23 mouse cellular contexts compared by ENCODE assay signal in genomic region chr9:71068866-71069390, GRCm38 (mm10).
A peak's percentile ranks its signal among the peaks of the same experiment; 100 is the strongest.
DNase-seq lines count a peak whose midpoint lies in the region; ATAC-seq and TF ChIP-seq lines count a peak whose summit lies in the region.
"Had no signal": no experiment of that assay in that cellular context is flagged by ENCODE, and none has a peak within 500 bp of the region (broad histone marks: within the 10 kb centered on the region; RNA-seq: fewer than 3 reads in every experiment).

No protein-coding gene starts in this region.

- TF ChIP-seq POLR2A in cortical plate, adult 2 months (IDR thresholded peaks at IDR 0.05; ENCODE audit: extremely low read depth, insufficient read depth, low read length): 0 out of 2 replicates have a peak, but pooled peaks have one; percentile 29
- no peak for TF ChIP-seq POLR2A in olfactory bulb, adult 2 months (IDR thresholded peaks at IDR 0.05; ENCODE audit: insufficient read depth, low read depth, low read length)

- ATAC-seq in megakaryocyte, adult 5-6 weeks (ENCODE audit: poor library complexity, severe bottlenecking): no peak
- ATAC-seq: forebrain, embryonic 15.5 days; midbrain, embryonic 13.5 days; Patski had no signal

- no peak for TF ChIP-seq CTCF in cortical plate, adult 2 months (IDR thresholded peaks at IDR 0.05; ENCODE audit: extremely low read depth, insufficient read depth, low read length)
- no peak for TF ChIP-seq CTCF in olfactory bulb, adult 2 months (IDR thresholded peaks at IDR 0.05; ENCODE audit: insufficient read depth, low read depth, low read length)

- H3K27ac ChIP-seq in heart, embryonic 10.5 days: no peak overlapping the region
- H3K27ac ChIP-seq in cortical plate, adult 2 months (ENCODE audit: insufficient read depth, low read length): no peak overlapping the region
- peak overlapping the region; percentile 74 for H3K27ac ChIP-seq in olfactory bulb, adult 2 months (ENCODE audit: insufficient read depth, low read depth, low read length)
- H3K27ac ChIP-seq: forebrain, embryonic 15.5 days; hindbrain, embryonic 12.5 days; kidney, embryonic 15.5 days; liver, embryonic 14.5 days; midbrain, embryonic 13.5 days had no signal

- peaks cover 4% of the 10 kb centered on the region for H3K4me1 ChIP-seq in heart, embryonic 10.5 days
- peaks cover 39% of the 10 kb centered on the region for H3K4me1 ChIP-seq in megakaryocyte, embryonic 14.5 days
- peaks cover 2% of the 10 kb centered on the region; the same call in 1 of the 2 replicates for H3K4me1 ChIP-seq in cortical plate, adult 2 months (ENCODE audit: control insufficient read depth, insufficient read depth, low read length)
- H3K4me1 ChIP-seq in olfactory bulb, adult 2 months (ENCODE audit: control insufficient read depth, insufficient read depth, low read length): peaks cover 21% of the 10 kb centered on the region
- H3K4me1 ChIP-seq: forebrain, embryonic 15.5 days had no signal

- H3K27me3 ChIP-seq in heart, embryonic 10.5 days (ENCODE audit: insufficient read depth, poor library complexity, severe bottlenecking): no peaks in the 10 kb centered on the region
- H3K27me3 ChIP-seq in megakaryocyte, embryonic 14.5 days (replicated peaks): peaks cover 18% of the 10 kb centered on the region
- H3K27me3 ChIP-seq: forebrain, embryonic 15.5 days; hindbrain, embryonic 12.5 days; kidney, embryonic 15.5 days; midbrain, embryonic 13.5 days; Patski had no signal

- no peak overlapping the region for H3K4me3 ChIP-seq in heart, embryonic 10.5 days
- H3K4me3 ChIP-seq in megakaryocyte, embryonic 14.5 days (replicated peaks): peak overlapping the region; percentile 2
- H3K4me3 ChIP-seq in cortical plate, adult 2 months (ENCODE audit: insufficient read depth, low read length): no peak overlapping the region
- no peak overlapping the region for H3K4me3 ChIP-seq in olfactory bulb, adult 2 months (ENCODE audit: insufficient read depth, low read depth, low read length)
- H3K4me3 ChIP-seq: forebrain, embryonic 15.5 days; hindbrain, embryonic 12.5 days; kidney, embryonic 15.5 days; midbrain, embryonic 13.5 days had no signal

- no peaks in the 10 kb centered on the region for H3K36me3 ChIP-seq in heart, embryonic 10.5 days
- H3K36me3 ChIP-seq in megakaryocyte, embryonic 14.5 days (replicated peaks; ENCODE audit: low read length): no peaks in the 10 kb centered on the region
- H3K36me3 ChIP-seq: forebrain, embryonic 15.5 days; hindbrain, embryonic 12.5 days; kidney, embryonic 15.5 days; midbrain, embryonic 13.5 days had no signal

- DNase-seq in heart, embryonic 10.5 days (ENCODE audit: low spot score): peak; percentile 48
- DNase-seq in heart, postnatal 4 days: no peak
- DNase-seq in cerebellum, adult 18-20 months: no peak
- DNase-seq: adrenal gland, postnatal 10 days; cerebellum, adult 11 months; cerebellum, adult 9-11 months; kidney, adult 11 months; kidney, postnatal 25 days; liver; lung, adult 2 months; retina, postnatal 1 day; right cerebral cortex, postnatal 14 days; thymus, postnatal 14 days had no signal

- no peaks in the 10 kb centered on the region for H3K9me3 ChIP-seq in heart, embryonic 10.5 days
- H3K9me3 ChIP-seq in megakaryocyte, embryonic 14.5 days: 0 out of 2 replicates have a peak, but pooled peaks cover 3% of the 10 kb centered on the region
- H3K9me3 ChIP-seq: forebrain, embryonic 15.5 days; hindbrain, embryonic 12.5 days; kidney, embryonic 15.5 days; midbrain, embryonic 13.5 days had no signal

- WGBS in heart, embryonic 10.5 days: 54% methylated on average over 6 of the region's 6 CpGs
- WGBS in olfactory bulb, adult 2 months: 41% methylated on average over 6 of the region's 6 CpGs
